Mouse (Mus musculus) right cerebral cortex, postnatal 10 days (tissue): ENCODE measurements at regions not wholly inside any gene's neighbourhood (a gene's known extent, or its start where the extent isn't known, plus 50 kb on each side); places are given as distances from the start of the nearest gene placed in this dataset.

Experiments used
- DNase-seq, 2 experiments: peaks; one replicate each; pipeline ENCODE4 v3.0.0; 2021; ENCODE audit warnings: low spot score in 2 of 2

GRCm38 (mm10) chr9:91134325-91134724 lies 227.9 kb upstream of the Zic4 start:
- DNase-seq, result no peak

- DNase-seq, result no peak
Measured at GRCm38 (mm10) chr9:91135107-91135506, 227.1 kb upstream of the Zic4 start.

- no peak for DNase-seq
Measured at GRCm38 (mm10) chr9:91140651-91141050, 221.6 kb upstream of the Zic4 start.

GRCm38 (mm10) chr9:91151893-91152292 lies 210.3 kb upstream of the Zic4 start:
- no peak for DNase-seq

GRCm38 (mm10) chr9:91159311-91159710 lies 202.9 kb upstream of the Zic4 start:
- DNase-seq, result no peak

- DNase-seq, result peak in 1 of 2 experiments; percentile 20
Measured at GRCm38 (mm10) chr9:91167871-91168270, 194.3 kb upstream of the Zic4 start.

GRCm38 (mm10) chr9:91193221-91193620 lies 169.0 kb upstream of the Zic4 start:
- no peak for DNase-seq

- DNase-seq, result no peak
Measured at GRCm38 (mm10) chr9:91193954-91194353, 168.3 kb upstream of the Zic4 start.

GRCm38 (mm10) chr9:91207281-91207680 lies 154.9 kb upstream of the Zic4 start:
- DNase-seq, result no peak

GRCm38 (mm10) chr9:91227673-91228440 lies 134.4 kb upstream of the Zic4 start:
- DNase-seq, result peak in 1 of 2 experiments; percentile 15

- no peak for DNase-seq
Measured at GRCm38 (mm10) chr9:91228525-91228924, 133.7 kb upstream of the Zic4 start.

GRCm38 (mm10) chr9:91253886-91254285 lies 108.3 kb upstream of the Zic4 start:
- DNase-seq, result no peak

GRCm38 (mm10) chr9:91291340-91291739 lies 70.9 kb upstream of the Zic4 start:
- no peak for DNase-seq
